Mouse (Mus musculus): ENCODE data around the gene Sec62. TPM values are rescaled to one million over a fixed set of nuclear protein-coding genes. Genes with fewer than 3 reads are reported as not detected.
A peak's percentile ranks its signal among the peaks of the same experiment; 100 is the strongest.

Gene Sec62
- total RNA-seq (2021) = 100 to 1,000 TPM; 101 to 111 TPM
- long read RNA-seq, experiment 1, transcript Sec62-201 (8 exons, 3,967 nt) = major isoform, 240 of 337 reads
- long read RNA-seq, experiment 1, partial matches to known transcripts = 76 of 337 reads
- long read RNA-seq, experiment 1, other reads (novel, unspliced or antisense) = 21 of 337 reads
- long read RNA-seq, experiment 2, transcript Sec62-201 (8 exons, 3,967 nt) = major isoform, 198 of 264 reads
- long read RNA-seq, experiment 2, partial matches to known transcripts = 53 of 264 reads
- long read RNA-seq, experiment 2, other reads (novel, unspliced or antisense) = 13 of 264 reads

DNA sequence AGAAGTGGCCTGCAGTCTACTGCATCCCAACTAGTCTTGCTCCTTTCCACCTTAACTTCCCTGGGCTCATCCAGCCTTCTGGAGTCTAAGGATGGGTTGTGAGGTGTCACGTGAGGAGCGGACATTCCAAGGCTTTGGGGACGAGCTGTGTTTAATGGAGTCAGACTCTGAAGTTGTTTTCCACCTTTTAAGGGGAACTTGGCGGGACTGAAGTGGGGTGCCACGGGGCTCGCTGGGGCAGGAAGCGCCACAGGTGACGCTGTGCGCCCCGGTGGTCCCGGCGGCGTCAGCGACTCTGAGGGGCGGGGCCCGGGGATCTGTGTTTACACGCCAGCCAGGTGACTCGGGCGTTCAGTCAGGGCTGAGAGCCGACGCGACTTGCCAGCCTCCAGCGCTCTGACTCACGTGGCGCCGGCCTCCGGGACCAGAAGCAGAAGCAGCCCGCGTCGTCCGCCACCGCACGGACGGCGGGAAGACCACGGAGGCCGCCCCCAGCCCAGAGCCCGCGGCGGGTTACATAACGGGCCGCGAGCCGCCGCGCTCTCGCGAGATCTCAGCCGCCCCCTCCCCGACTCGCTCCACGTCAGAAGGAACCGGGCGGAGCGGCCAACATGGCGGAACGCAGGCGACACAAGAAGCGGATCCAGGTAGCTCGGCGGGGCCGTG, at the start of gene Sec62:
TSS of gene Sec62 (plus strand) at position 139 of the 666 bp plus-strand sequence.
- intact Hi-C loops (cut with DNase I) = loop anchor here (5.0 kb wide), 2 partner anchors 96 to 191 kb away; partner anchors contain the start of genes Lrrc31 and Mynn
- DNase-seq (ENCODE audit: low spot score in 2 of 2) = peak; percentile 92 to 95

DNA sequence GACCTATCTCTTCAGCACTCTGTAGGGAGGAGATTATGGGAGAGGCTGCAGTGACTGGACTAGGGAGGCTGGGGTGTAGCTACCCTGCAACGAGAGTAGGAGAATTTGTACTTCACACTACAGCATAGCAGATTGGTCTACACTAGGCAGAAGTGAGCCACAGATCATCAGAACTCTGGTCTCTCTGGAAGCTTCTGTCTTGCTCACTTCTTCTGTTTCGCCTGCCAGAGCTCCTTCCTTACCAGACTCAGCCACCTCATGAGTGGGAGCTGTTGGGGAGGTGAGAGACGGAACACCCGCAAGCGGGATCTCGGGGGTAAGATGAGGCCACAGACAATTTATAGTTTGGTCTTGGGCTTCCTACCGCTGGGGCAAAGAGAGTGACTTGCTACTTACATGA, 49.8 kb upstream of the Sec62 start:
- intact Hi-C loops (cut with DNase I) = no loop called here
- DNase-seq (ENCODE audit: low spot score in 2 of 2) = no peak

DNA sequence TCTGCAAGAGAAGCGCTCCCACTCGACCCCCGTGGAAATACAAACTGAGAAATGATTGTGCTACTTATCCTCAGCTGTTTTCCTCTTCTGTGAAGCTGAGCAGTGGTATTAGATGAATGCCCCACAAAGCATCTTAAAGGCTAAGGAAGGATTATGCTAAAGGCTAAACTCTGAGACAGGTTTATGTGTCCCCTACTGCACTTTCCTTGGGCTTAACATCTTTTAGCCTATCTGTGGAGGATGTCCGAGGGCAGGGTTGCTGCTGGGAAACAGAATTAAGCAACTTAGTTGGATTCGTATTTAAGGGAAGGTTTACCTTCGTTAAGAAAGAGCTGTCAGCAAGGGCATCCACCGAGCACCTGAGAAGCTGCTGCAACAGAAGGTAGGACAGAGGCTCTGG, 46.7 kb upstream of the Sec62 start, which contains the start of gene Samd7:
TSS of gene Samd7 (plus strand) at position 288 of the 400 bp plus-strand sequence.
- intact Hi-C loops (cut with DNase I) = no loop called here

DNA sequence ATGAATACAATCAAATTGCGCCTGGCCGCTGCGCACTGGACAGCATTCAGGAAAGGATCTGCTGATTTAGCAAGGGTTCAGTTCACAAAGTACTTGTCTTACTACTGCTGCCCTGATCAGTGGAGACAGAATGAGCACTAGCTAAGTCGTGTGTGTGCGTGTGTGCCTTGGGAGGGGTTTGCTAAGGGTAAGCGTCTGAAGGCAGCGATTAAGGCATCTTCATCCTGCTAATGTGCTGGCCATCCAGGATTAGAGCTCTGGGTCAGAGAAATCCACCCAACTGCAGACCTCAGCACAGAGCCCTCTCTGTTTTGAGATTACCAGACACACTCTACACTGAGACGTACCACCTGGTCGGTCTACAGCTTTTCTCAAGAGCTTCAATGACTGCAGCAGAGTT, 44.4 kb upstream of the Sec62 start:
- no peak for DNase-seq (ENCODE audit: low spot score in 2 of 2)
- intact Hi-C loops (cut with DNase I) = no loop called here

More for the DNA sequence above, 46.7 kb upstream of the Sec62 start, which contains the start of gene Samd7:
- DNase-seq (ENCODE audit: low spot score in 2 of 2) = no peak

DNA sequence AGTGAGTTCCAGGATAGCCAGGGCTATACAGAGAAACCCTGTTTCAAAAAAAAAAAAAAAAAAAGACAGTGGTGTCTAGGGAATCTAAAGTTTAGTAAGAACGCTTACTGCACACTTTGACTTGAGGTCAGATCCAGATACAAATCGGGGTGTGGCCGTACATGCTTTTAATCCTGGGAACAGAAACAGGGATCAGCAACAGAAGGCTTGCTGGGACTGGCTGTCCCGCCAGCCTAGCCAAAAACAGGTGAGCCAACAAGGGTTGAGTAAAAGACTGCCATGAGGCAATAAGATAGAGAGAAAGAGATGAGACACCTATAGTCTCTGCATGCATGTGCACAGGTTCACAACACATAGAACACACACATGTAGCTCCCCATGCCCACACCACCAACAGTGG, 38.0 kb upstream of the Sec62 start:
- intact Hi-C loops (cut with DNase I) = no loop called here
- DNase-seq (ENCODE audit: low spot score in 2 of 2) = no peak

DNA sequence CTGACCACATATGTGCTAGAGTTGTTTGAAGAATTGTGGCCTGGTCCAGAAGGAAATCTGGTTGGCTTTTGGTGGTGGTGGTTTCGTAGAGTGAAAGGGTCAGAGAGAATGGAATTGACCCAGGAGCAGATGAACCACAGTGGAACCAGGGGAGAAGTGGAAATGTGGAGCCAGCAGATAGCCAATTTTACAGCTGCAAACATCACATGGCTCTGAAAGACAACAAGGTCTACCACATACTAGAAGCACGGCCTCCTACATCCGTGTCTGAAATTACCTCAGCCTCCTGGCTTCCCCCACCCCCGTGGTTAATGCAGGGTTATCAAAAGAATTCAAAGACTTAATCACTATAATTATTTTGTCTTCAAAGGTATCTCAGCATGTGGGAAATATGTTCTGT, 27.8 kb upstream of the Sec62 start:
- intact Hi-C loops (cut with DNase I) = no loop called here

DNA sequence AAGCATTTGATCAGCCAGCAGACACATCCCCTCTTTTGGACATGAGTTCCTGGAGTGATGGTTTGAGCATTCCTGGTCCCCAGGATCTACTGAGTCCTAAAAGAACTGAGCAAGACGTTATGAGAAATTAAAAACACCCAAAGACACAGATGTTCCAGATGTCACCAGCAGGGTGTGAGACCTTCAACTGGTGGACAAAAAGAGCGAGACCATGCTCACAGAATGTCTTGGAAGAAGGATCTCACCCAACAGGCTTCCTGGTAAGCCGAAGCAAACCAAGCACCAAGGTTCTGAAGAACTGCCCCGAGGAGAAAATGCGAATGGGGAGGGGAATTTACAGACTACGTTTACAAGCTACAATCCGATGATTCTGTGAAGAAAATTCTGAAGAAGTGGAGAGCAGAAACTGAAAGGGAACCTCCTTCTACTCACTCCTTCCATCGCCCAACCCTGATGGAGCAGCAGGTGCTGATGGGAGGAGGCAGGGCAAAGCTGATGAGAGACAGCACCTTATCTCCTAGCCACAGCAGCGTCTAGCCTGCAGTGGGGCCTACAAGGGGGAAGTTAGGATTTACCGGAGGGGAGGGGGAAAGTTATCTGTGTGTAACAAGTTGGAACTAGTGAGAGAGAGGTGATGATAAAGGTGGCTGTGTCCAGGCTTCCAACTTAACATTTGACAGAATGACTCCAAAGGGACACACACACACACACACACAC, 27.2 kb upstream of the Sec62 start:
- intact Hi-C loops (cut with DNase I) = no loop called here
- no peak for DNase-seq (ENCODE audit: low spot score in 2 of 2)

More for the DNA sequence above, 27.8 kb upstream of the Sec62 start:
- DNase-seq (ENCODE audit: low spot score in 2 of 2) = no peak

DNA sequence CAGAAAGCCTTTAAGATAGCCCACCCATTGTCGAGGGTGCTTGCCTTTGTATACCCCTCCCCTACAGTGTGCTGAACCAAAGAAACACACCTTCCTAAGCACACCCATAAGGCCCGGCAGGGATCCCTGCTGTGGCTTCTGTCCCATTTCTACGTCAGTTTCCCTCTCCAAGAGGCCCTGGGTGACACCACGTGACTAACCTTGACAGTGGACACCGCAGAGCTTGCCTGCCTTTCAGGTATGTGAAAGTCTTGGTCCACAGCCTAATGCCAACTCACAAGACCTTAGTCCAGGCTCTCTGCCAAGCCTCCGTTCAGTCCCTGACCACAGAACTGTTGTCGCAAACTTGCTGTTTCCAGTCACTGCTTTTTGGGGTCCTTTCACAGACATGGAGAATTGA, 26.5 kb upstream of the Sec62 start:
- DNase-seq (ENCODE audit: low spot score in 2 of 2) = no peak
- intact Hi-C loops (cut with DNase I) = no loop called here

DNA sequence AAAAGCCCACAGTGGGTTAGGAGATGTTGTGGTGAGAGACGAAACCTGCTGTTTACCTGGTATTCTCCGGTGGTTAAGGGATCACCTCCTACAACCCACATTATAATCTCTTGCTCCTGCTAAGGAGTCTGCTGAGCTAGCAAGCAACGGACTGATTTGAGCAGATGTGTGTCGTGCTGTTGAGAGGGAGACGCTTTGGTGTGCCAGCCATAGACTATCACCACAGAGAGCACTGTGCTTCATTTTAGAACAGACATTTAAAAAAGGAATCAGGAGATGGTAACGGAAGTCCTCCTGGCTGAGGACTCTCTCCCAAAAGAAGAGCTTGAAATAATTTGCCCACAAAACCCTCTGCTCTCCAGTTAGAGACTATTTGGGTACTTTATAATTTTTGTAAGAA, 25.4 kb upstream of the Sec62 start:
- intact Hi-C loops (cut with DNase I) = no loop called here
- DNase-seq (ENCODE audit: low spot score in 2 of 2) = peak; percentile 28 to 53

DNA sequence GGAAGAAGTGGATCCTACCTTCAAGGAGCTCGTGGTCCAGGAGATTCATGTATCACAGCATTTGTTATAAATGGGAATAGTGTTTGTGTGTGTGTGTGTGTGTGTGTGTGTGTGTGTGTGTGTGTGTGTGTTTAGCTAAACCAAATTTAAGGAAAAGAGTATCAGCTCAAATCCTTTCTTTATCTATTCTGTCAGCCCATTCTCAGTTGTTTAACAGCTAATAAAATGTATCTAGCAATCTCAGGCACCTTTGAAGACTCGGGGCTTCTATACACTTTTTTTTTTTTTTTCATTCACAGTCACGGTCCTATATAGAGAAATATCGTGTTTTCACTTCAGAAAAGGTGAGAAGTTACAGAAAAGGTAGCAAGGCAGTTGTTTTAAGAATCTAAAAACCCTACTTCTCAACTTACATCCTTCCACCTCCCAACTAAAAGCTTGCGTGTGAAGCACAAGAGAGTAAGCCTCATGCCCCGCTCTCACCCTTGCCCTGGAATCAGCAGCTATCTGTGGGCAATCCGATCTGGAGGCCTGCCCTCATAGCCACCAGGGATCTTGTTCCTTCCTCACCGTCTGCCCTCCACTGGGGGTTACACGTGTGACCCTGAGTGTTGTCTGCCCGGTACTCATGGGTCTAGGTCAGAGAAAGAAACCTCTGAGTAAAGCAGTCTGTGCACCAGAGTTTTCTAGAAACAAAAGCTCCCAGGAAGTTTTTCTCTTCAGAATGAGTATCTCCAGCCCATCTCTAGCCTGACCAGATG, 22.7 kb upstream of the Sec62 start:
- no peak for DNase-seq (ENCODE audit: low spot score in 2 of 2)
- intact Hi-C loops (cut with DNase I) = no loop called here

DNA sequence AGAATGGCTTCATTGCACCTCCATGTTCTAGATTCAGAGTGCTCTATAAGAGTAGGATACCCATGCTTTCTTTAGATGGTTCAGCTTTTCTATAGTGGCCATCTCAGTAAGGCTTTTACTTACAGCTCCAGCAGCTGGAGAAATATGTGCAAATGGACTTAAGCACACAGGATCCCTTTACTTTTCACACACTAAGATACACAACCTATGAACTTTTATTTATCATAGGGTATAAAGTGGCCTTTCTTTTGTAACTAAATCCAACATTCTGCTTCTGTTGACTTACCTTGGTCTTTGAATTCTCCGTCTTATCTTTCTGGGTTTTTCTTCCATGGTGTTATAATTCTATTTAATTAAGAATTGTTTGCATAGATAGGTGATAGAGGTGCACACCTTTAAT, 21.1 kb upstream of the Sec62 start:
- intact Hi-C loops (cut with DNase I) = no loop called here
- no peak for DNase-seq (ENCODE audit: low spot score in 2 of 2)

DNA sequence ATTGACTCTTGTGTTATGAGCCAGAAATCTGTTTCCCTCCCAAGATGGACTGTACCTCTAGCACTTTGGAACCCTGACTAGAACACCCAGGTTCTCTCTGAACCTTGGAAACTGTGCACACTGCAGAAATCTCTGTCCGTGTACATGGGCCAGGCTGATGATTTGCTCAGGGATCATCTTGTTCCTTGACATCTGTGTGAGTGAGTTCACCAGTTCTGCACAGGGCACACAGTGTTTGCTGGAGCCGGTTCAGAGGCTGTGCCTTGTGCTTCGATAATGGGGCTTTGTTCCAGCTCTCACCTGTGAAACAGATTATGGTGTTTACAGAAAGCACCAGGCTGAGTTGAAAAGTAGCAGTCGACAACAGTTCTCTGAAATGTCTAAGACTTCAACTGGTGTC, 20.0 kb upstream of the Sec62 start:
- intact Hi-C loops (cut with DNase I) = no loop called here
- no peak for DNase-seq (ENCODE audit: low spot score in 2 of 2)

DNA sequence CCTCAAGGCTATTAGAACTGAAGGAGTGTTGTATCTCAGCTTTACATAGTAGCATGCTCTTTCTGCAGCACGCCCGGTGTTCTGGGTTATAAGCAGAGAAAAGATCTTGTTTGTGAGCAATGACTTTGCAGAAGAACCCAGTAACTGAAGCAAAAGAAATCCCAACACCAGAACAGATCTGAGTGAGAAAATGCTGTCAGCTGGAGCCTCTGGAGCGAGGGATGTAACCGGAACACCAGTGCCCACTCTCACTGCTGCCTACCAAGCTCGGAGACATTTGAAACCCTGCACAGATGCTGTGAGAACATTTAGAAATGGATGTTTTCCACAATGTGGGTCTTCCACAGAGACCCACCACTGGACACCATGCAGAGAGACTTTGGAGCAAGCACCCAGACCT, 18.0 kb upstream of the Sec62 start:
- DNase-seq (ENCODE audit: low spot score in 2 of 2) = peak in 1 of 2 experiments; percentile 13

DNA sequence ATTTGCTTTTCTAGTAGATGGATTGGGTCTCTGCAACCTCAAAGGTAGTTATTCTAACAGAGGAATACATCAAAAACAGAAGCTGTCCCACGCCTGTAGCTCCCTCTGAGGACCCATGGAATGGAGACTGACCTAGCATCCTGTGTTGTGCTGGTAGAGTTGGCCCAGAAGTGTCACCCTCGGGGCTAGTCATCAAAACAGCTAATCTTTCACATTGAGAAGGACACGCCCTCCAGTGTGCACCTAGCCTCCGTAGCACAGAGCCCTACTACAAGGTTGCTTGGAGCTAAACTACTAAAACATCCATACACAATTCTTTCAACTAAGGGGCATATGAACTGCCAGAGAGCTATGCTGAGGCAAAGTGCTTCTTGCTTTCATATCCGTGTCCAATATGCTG, 14.7 kb upstream of the Sec62 start:
- intact Hi-C loops (cut with DNase I) = no loop called here
- no peak for DNase-seq (ENCODE audit: low spot score in 2 of 2)

More for the DNA sequence above, 18.0 kb upstream of the Sec62 start:
- intact Hi-C loops (cut with DNase I) = no loop called here

DNA sequence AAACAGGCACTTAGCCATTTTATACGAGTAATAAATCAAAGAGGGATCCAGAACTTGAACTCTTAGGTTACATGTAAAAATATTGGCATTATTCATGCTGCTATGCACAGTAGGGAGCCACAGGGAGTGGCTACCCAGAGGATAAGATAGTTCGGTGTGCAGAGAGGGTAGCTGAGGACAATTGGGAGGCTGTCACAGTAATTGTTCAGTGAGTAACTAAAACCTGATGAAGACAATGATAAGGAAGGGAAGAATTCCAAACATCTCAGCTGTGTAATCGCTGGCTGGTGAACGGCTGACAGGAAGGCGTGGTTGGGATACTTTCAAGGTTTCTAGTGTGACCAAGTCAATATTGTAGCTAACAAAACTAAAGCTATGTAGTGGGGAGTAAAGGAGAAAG, 4.1 kb upstream of the Sec62 start:
- no peak for DNase-seq (ENCODE audit: low spot score in 2 of 2)

DNA sequence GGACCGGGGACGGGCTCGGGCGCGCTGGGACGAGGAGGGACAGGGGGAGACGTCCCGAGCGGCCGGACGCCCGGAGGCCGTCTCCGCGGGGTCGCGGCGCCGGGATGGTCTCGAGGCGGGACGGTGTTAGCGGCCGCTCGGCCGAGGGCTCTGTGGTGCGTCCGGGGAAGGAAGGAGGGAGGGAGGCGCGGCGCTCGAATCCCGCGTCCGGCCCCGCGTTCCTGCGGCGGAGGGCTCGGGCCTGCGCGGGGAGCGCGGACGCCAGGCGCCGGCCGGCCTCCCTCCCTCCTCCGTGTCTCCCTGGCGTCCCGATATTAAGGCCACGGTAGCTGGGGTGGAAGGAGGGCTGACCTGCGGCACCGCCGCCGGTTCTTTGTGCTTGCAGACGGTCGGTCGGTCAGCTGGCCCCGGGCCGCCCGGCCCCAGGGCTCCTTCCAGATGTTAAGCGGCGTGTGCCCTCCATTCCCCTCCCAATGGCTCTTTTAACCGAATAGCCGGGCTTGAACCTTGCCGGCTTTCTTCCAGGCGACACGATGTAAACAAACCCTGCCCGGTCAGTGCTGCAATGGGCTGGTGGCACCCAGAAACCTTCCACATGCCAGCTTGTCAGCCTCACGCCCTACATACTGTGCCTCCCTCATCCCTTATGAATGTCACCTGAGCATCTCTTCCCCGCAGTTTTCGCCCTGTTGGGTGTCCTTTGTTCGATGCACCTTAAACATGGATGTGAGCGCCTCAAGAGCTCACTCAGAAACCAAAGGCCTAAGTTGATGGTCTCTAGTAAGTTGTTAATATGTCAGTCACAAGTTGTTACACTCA, 937 bp downstream of the Sec62 start:
- intact Hi-C loops (cut with DNase I) = loop anchor here (5.0 kb wide), 2 partner anchors 96 to 191 kb away; partner anchors contain the start of genes Lrrc31 and Mynn
- DNase-seq (ENCODE audit: low spot score in 2 of 2) = peak; percentile 8

More for the DNA sequence above, 4.1 kb upstream of the Sec62 start:
- intact Hi-C loops (cut with DNase I) = no loop called here

DNA sequence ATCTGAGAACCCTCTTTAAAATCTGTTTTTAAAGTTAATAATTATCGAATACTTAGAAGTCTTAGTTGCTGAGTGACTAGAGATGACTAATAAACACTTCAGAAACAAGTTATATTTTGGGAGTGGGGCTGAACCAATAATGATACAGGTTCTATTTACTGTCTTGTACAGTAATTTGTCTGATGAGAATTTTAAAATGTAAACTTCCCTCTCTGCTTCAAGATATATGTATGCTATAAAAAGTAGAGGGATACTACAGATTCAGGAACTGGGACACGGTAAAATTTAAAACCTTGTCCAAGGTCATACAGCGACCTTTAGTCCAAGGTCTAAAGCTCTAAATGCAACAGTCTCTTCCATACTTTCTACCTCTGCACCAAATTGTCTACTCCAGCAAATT, 9.5 kb downstream of the Sec62 start:
- intact Hi-C loops (cut with DNase I) = no loop called here
- DNase-seq (ENCODE audit: low spot score in 2 of 2) = no peak

DNA sequence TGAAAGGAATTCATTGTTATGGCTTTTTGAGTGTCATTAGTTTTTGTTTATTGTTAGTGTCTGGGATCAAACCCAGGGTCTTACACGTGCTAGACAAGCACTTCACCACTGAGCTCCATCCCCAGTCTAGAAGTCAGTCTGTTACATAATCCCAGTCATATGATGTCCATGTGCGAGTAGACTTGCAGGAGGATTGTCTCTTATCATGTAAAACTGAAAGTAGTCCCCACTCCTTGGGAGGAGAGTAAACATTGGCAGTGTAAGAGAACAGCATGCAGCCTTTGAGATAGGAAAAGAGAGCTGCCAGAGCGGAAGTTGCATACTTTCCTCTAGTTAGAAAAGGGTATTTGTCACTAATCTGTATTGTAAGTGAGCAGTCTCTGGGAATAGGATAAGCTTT, 20.2 kb downstream of the Sec62 start:
- intact Hi-C loops (cut with DNase I) = loop anchor here (5.0 kb wide), 1 partner anchor 211 kb away; the partner anchor contains the start of gene Mynn
- DNase-seq (ENCODE audit: low spot score in 2 of 2) = no peak

Data from left cerebral cortex, postnatal 14 days (tissue).